Mouse (Mus musculus): ENCODE results near the gene Scn3b.

Gene Scn3b

DNA sequence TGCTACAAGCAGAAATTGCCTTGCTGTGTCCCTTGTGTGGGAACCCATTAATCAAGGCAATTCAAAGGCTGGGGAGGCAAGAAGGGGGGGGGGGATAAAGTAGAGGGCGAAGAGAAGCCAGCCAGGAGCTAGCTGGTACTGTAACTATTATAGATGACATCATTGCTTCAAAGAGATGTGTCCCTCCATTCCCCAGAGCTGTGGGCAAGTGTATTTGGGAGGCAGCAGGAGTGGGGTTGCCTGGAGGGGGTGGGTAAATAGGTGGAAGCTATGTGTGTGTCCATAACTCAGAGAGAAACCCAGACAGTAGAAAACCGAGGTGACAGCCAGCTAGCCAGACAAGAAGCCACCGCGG lies 292 bp upstream of the Scn3b start:
- no peak for DNase-seq (ENCODE audit: low spot score in 2 of 2)

DNA sequence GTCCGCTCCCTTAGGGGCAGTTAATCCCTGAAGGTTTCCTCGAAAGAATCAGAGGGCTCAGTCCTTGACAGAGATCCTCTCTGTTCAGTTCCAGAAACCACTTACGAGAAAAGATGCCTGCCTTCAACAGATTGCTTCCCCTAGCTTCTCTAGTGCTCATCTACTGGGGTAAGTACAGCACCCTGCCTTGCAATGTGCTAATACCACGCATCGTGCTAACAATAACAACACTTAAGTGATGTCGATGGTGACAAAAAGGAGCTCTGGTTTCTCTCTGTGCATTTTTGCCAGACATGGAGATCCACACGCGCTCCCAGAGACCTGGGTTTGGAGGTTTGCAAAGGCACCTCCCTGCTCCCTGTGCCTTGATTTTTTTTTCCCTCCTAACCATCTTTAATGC lies 863 bp downstream of the Scn3b start:
- no peak for DNase-seq (ENCODE audit: low spot score in 2 of 2)

DNA sequence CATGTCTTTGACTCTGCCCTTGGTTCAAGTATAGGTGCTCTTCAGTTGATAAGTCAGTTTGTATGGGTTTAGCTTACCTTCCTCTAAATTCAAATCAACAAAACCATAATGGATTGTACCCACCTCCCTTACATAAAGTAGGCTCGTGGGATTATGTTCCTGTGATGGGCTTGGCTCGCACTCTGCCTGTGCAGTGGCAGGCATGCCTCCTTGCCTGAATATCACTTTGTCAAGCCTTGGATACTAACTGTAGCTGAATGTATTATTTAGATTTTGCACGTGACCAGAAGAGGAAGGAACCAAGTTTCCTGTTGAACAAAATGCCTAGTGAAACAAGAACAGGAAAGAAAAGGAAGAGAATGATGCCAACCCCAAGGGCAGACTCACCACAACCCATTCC lies 2.1 kb downstream of the Scn3b start:
- no peak for DNase-seq (ENCODE audit: low spot score in 2 of 2)

DNA sequence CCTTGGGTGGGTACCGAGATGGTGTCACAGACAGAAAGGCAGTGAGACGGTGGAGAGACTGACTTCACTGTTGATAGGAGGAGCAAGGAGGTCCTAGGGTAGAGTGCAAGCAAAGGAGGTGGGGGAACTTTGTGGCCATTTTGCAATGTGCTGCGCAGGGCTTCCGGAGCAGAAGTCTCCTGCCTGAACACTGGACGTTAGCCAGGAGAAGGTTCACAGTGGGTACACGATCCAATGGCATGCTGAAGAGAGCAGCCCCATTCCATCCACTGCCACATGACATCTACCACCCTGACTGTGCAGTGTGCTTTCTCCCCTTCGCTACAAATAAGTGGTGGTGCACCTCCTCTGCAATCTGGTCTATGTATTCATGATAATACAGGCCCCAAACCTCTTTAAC lies 3.8 kb downstream of the Scn3b start:
- no peak for DNase-seq (ENCODE audit: low spot score in 2 of 2)

DNA sequence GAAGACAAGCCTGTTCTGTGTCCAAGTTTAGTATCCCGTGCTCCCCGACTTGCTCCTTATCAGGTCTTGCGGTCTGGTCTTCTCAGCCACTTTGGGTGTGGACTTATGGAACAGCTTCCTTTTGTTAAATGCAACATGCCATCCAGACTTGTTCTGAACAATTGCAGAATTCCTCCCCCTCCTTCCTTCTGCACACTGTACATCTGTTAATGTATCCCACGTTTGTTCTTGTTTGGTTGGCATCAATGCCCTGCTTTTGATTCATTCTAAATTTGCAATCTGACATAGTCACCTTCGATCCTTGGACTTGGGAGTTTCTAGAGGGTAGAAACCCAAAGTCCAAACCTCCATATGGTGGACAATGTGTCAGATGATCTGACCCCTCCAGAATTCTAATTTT lies 6.9 kb downstream of the Scn3b start:
- no peak for DNase-seq (ENCODE audit: low spot score in 2 of 2)

DNA sequence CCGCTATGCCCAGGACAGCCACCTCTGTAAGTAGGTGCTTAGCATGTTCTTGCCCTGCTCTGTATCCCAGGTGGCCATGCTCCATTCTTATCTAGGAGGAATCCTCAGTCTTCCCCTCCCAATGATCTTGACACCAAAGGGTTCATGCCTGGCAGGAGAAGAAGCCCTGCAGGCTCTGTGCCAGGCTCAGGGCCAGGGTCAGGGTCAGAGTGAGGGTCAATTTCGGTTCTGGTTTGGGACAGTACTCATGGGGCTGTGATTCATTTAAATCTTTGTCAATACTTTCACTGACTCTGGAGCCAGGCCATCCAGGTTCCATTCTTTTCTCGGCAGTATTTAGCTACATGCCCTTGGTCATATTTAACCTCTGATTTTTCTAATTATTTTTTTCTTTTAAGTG lies 8.7 kb downstream of the Scn3b start:
- DNase-seq (ENCODE audit: low spot score in 2 of 2): no peak

DNA sequence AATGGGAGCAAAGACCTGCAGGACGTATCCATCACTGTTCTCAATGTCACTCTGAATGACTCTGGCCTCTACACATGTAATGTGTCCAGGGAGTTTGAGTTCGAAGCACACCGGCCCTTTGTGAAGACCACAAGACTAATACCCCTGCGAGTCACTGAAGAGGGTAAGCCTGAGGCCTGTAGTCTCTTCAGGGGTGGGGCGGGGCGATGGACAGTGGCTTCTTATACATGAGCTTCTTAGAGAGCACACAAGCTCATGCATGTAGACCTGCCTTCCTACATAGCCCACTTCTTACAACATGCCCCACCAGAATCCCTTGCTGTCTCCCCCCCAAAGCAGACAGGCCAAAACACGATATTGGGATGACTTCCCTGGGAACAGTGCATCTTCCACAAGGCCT lies 10.4 kb downstream of the Scn3b start:
- DNase-seq (ENCODE audit: low spot score in 2 of 2): no peak

DNA sequence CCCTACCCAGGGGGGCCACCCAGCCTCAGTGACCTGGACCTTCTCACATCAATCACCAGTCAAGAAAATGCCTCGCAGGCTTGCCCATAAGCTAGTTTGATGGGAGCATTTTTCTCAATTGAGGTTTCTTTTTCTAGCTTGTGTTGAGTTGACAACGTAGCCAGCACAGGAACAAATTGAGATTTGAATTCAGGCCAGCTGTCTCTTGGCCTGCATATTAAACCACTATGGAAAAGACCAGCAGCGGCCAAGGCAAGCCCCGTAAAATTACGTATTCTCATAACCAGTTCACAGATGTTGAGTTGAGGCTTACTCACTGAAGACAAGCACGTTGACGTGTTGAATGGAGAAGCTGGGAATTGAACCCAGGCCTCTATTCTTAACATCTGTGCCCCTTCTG lies 14.0 kb downstream of the Scn3b start:
- no peak for DNase-seq (ENCODE audit: low spot score in 2 of 2)

DNA sequence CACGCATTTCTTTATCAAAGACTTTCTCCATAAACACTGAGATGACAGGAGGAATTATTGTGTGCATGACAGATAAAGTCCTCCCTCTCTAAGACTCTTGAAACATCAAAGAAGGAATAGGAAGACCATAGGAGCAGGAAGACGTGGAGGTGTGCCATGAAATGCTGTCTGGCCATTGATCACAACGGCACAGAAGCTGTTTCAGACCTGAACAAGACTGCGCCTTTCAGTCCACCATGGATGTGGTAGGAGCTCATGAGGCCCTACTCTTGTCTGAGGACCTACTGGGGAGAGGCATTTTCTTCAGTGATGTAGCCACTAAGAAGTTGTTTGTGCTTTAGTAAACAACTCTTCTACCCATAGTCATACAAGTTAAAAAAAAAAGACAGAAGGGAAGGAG lies 23.5 kb downstream of the Scn3b start:
- no peak for DNase-seq (ENCODE audit: low spot score in 2 of 2)

DNA sequence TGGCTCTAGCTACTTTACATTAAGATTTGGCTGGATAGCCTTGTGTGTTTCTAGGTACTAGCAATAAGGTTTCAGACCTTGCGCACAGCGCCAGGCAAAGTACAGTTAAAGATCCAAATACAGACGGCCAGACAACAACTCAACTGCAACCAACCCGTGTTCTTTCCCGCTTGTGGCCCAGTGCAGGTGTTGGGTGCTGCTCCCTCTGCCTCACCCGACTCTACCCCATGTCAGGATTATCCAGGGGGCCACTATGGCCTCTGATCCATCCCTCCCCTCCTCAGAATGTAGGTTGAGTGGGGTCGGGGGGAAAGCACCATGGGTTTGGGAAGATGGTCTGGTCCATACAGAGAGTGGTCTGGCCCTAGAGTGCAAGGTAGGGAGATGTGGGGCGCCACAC lies 24.3 kb downstream of the Scn3b start:
- no peak for DNase-seq (ENCODE audit: low spot score in 2 of 2)

DNA sequence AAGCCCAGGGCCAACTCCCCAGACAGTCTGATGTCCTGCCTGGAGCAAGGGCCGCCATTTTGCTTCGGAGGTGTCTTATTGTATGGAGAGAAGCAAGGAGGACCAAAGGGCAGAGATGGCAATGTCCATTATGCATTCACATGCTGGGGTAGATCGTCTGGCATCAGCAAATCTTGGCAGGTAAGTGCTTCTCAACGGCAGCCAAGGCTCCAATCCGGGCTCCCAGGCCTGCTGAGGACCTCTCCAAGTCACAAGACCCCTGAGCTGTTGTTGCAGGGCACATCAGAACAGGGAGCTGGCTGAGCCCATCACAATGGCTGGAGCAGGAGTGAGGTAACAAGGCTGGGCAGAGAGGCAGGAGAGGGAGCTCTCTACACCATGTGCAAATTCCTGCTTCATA lies 24.7 kb downstream of the Scn3b start:
- no peak for DNase-seq (ENCODE audit: low spot score in 2 of 2)

DNA sequence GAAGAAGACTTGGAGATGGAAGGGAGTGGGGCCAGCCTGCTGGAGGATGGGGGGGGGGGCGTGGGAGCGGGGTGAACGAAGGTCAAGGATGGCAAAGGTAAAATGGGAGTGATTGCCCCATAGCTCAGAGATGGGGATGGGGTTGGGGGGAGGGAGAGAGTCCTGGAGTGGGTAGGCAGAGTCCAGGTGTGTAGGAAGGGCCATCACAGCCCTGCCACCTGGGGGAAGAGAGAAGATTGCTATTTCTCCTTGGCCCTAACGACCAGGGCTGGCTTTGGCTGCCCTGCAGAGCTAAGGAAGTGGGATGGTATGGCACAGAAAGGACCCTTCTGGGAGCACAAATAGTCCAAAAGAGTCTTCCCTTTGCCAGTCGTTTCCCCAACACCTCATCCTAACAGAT lies 25.2 kb downstream of the Scn3b start:
- no peak for DNase-seq (ENCODE audit: low spot score in 2 of 2)

DNA sequence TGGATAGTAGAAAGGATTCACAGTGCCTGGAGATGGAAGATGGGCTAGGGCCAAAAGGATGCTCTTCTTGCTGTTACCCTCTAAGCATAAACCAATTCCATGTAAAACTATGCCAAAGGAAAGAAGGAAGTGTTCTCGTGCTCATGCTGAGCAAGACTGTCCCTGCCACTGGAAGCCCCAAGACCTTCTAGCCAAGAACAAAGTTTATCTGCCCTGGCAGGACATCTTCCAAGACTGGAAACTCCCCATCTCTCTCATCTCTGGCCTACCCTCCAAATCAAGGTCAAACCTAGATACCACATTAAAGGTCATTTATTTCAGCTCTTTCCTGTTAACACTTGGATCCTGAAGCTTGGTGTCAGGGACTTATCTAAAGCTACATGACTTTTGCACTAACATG lies 25.8 kb downstream of the Scn3b start:
- DNase-seq (ENCODE audit: low spot score in 2 of 2): no peak

DNA sequence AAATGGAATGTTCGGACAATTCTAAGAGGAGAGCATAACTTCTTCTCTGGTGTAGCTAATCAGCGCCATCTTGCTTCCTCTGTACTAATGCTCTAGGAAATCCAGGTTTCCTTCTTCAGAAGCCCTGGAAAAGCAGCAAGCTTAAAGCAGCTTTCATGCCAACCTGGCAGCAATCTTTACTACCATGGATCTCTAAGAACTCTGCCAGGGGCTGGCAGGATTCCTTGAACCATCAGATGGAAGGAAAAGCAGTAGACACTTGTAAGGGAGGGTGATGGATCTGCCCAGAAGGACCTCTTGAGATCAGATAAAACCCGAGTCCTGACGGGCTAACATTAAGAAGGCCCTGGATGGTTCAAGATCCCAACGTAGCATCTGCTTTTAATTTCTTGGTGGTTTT lies 27.2 kb downstream of the Scn3b start:
- no peak for DNase-seq (ENCODE audit: low spot score in 2 of 2)

DNA sequence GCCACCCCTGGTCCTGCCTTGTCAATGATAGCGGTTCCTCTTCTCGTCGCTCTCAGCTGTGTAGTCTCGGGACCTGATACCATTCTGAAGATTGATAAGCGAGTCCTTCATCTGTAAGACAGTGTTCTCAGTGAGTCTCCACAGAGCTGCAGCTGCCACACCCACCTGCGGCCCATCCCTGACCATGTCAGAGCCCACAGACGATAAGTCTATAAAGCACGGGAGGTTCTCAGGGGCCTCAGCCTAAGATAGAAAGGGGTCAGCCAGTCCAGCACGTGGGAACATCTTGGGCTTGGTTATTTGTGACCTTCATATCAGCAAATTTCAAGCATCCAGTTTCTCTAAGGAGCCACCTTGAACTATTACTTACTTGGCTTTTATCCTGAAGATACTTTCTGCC lies 29.0 kb downstream of the Scn3b start:
- DNase-seq (ENCODE audit: low spot score in 2 of 2): no peak

DNA sequence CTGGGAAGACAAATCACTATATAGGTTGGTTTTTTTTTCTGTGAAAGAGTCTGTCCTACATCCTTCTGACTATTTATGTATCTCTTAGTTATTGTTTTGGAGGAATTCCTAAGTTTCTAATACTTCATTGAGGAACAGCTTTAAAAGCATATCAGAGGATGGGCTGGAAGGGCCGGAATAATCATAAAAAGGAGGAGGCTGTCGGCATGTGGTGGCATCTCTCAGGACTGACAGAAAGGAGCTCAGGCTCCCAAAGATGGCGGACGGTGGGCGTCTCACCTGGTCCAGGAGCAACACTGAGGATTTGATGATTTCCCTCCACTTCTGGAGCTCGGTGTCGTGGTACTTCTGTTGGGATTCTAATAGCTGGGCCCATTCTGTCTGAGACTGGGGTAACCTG lies 30.3 kb downstream of the Scn3b start:
- DNase-seq (ENCODE audit: low spot score in 2 of 2): no peak

DNA sequence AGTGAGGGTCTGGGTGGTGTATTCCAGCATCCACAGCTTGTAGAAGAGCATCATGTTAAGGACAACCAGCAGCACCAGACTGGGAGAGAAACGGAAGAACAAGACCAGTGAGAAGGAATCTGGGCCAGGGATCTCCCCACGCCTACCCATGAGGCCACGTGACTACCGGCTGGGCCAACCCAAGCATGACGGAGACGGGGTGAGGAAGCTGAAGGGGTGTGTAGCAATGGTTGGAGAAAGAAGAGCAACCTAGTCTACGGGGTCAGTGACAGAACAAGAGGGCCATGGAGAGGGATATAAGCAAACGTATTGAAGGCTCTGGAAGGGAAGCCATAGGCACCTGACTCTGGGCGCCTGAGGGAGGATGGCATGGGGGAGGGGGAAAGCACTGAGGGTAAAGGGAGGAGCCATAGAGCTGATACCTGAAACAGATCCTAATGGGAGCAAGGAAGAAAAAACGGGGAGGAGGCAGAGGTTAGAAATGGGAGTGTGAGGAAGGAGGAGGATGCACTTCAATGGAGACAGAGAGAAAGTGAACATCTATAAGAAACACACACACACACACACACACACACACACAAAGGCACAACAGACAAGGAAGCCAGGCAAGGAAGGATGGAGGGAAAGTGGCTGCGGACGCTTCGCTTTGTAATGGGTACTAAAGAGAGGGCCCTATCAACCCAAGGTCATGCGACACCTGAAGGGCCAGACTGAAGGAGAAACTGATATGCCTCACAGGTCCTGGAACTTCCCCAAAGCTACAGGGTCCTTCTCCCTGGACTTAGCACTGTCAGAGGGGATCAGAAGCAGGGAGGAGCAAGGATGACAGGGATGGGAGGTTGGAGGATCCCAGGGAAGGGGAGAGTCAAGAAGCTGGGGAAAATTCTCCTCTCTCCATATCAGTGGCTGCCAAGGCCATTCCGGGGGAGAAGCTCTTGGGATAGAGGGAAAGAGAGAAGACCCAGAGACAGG lies 31.3 kb downstream of the Scn3b start:
- no peak for DNase-seq (ENCODE audit: low spot score in 2 of 2)

DNA sequence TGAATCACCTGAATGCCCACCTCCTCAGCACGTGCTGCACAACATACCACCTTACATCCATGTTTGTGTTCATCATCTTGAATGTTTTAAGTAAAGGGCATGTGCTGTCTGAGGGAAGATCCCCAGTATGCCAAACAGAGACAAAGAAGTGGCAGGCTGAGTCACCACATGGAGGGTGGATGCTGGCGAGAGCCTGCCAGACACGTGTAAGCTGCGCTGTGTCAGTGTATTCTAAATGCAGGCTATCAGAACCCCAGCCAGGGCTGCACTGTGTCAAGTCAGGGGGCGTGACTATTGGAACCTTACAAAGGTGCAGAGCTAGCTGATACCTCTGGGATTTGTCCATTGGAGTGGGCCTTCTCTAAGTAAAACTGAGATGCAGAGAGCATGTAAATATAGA lies 32.5 kb downstream of the Scn3b start:
- DNase-seq (ENCODE audit: low spot score in 2 of 2): no peak

DNA sequence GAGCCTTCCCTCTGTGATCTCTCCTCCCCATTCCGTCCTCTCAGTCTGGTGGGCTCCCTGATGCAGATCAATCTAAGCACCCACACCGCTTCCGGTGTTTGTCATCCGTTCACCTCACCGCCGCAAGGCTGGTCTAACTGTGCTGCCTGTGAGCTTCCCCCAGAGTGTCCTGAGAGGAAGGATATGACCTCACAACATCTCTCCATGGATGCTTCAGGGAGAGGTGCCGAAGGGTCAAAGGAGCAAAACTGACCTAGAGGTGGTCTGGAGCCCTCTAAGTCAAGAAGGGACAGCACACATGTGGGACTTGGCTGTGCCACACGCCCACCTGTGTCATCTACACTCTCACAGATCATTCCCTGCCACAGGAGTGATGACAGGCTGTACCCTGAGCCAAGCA lies 33.4 kb downstream of the Scn3b start:
- DNase-seq (ENCODE audit: low spot score in 2 of 2): no peak

DNA sequence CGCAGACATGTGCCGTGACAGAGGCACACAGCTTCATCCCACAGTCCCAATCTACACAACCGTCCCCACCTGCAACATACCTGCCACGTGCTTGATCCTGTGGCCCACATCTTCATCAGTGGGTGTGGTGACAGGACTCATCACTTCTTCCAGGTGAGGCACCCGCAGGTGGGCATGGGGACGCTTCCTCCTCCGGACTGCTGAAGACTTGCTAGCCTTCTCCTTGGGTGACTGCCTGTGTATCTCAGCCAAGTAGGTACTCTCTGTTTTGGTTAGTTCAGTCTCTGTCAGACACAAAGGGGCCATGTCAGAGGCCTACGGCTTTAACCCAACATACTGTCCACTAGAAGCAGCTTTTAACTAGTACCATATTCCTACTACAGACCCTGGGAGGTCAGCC lies 35.2 kb downstream of the Scn3b start:
- DNase-seq (ENCODE audit: low spot score in 2 of 2): no peak

DNA sequence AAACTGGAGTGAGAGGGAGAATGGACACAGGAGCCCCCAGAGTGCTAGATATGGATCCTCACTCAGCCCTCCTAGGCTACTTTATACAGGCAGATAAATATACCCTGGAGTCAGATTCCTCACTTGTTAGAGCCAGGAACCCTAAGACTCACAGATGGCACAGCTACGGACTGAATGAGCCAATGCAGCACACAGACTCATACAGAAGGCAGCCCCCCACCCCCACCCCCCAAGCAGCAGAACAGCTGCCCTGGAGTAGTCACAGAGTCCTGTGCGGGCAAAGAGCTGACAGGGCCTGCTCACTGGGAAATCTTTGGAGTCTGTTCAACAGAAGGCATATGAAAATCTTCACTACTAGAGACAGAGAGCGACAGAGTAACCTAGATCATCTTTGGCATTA lies 38.3 kb downstream of the Scn3b start:
- DNase-seq (ENCODE audit: low spot score in 2 of 2): no peak

DNA sequence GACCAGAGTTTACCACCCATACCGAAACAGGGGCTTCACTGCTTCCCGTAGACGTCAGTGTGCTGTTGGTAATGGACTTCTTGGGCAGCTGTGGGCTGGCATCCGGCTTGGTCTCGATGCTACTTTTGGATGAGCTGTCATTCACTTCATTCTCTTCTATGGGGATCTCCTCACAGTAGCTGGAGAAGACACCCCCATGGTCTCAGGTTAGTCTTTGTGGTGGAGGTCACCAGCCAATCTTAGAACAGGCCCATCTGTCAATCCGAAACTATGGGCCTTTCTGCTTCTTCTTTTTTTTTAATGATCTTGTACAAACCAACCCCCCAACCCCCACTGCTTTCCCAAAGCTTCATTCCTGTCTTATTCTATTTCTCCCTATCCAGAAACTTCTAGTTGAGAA lies 40.9 kb downstream of the Scn3b start:
- DNase-seq (ENCODE audit: low spot score in 2 of 2): no peak

DNA sequence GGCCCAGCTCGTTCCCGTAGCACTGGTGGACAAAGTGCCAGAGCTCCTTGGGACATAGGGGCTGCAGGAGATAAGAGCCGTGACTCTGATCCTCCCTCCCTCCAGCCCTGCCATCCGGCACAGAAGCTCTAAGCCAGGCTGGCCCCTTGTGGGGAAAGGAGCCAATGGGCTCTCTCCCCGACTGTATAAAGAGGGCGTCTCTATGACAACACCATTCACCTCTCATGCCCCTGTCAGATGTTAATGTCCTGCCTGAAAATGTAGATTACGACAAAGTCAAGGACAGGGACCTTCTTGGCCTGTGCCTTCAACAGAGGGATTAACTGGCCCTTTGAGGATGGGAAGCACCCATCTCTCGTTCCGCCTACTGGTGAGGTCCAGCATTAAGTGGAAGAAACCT lies 42.8 kb downstream of the Scn3b start:
- DNase-seq (ENCODE audit: low spot score in 2 of 2): no peak
